Mouse (Mus musculus) G1E (cell line): ENCODE results near the gene Tmem184a.

Experiments used
- CTCF ChIP-seq: IDR thresholded peaks from 2 replicates; pipeline ENCODE4 v1.5.1; 2012; ENCODE audit warnings: low read depth, low read length, inconsistent platforms, mixed read lengths
- GATA1 ChIP-seq: IDR thresholded peaks from 2 replicates; pipeline ENCODE4 v1.6.1; 2012; ENCODE audit warnings: borderline replicate concordance, low read length, inconsistent platforms, mixed read lengths
- TAL1 ChIP-seq: conservative IDR thresholded peaks from 2 replicates; pipeline ENCODE4 v1.6.1; 2012; ENCODE audit warnings: low read depth, low read length, inconsistent platforms, mixed read lengths

DNA sequence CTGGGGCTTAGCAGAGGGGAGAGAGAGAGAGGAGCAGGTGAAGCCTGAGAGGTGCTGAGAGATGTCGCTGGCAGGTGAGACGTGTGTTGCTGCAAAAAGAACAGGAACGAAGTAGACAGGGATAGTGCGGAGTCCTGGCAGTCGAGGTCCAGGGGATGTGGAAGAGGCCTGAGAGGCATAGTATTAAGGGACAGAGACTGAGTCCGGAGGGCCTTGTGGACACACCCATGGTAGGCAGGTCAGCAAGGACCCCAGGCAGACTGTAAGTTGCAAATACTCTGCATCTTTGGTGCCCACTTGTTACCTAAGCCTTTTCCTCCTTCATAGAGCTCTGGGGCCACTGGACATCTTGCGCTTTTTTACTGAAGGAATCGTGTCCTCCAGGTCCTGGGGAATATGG is 18.5 kb downstream of the Tmem184a start:
- TF ChIP-seq CTCF (no peak), TAL1 (no peak), GATA1 (no peak)
